Mouse (Mus musculus) Muller cell, postnatal 12 days (primary cell): ENCODE measurements around the gene Olfr888.

ENCODE experiments used
- DNase-seq: peaks from one replicate; pipeline ENCODE4 v3.0.0-alpha.2; 2015; ENCODE audit errors: inconsistent ontology term

Olfr888 gene

GRCm38 (mm10) chr9:38107828-38108227 is at the start of gene Olfr888:
TSS of gene Olfr888 (plus strand) at chr9:38108128.
- DNase-seq = no peak

GRCm38 (mm10) chr9:38061022-38061421 is 46.9 kb upstream of the Olfr888 start, which contains the start of gene Olfr885:
TSS of gene Olfr885 (plus strand) at chr9:38061322.
- DNase-seq = no peak

- no peak for DNase-seq
These were observed 24.2 kb upstream of the Olfr888 start, which contains the start of gene Olfr887 for GRCm38 (mm10) chr9:38083772-38084171. TSS of gene Olfr887 (plus strand) at chr9:38084072.

GRCm38 (mm10) chr9:38114898-38115297 is 7.0 kb downstream of the Olfr888 start, which contains the start of gene Olfr889:
TSS of gene Olfr889 (plus strand) at chr9:38115198.
- no peak for DNase-seq

GRCm38 (mm10) chr9:38142217-38142616 is 34.3 kb downstream of the Olfr888 start, which contains the start of gene Olfr890:
TSS of gene Olfr890 (plus strand) at chr9:38142517.
- no peak for DNase-seq
